Mouse (Mus musculus) embryonic stem cell, embryonic (primary cell): Measurements from ENCODE around the gene Rab25.

Experiments
- CTCF ChIA-PET, 4 experiments: fragments of 300-600 bp in 2 of 4; fragments of 350-600 bp in 2 of 4; sonication (Branson Sonifier 250); formaldehyde crosslinking; loops; one replicate each; lab custom pipeline; 2022; ENCODE audit warnings: inconsistent platforms in 2 of 4; lab: Charles Lee
- POLR2A ChIA-PET, 4 experiments: fragments of 300-600 bp in 2 of 4; fragments of 350-600 bp in 2 of 4; sonication (Branson Sonifier 250); formaldehyde crosslinking; loops; one replicate each; lab custom pipeline; 2022; ENCODE audit warnings: antibody characterized with exemption in 4 of 4, inconsistent platforms in 1 of 4; lab: Charles Lee

The Rab25 gene

DNA sequence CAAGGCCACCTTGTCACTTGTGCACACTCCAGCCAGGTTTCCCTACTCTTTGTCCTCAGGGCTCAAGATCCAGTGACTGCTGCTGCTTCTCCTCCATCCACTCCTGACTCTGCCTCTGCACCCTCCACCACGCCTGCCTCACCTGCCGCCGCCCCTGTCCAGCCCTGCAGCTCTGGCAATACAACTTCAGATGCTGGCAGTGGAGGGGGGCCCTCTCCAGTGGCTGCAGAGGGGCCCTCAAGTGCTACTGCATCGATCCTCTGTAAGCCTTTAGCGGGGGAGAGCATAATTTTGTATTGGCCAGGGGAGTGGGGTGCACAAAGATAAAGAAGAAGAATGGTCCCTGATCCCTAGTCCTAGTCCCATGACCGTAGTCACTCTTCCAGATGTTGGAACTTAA is 7.6 kb upstream of the Rab25 start:
- CTCF ChIA-PET = no interaction called here
- POLR2A ChIA-PET = interaction anchor here (0.6 to 69.6 kb wide), 20 partner anchors 1 to 162 kb away, joined by 3 to 2954 read pairs (median 4); partner anchors contain the start of genes Mex3a (in 3 of the 4), Ssr2 (in 3 of the 4), Lamtor2 (in 1 of the 4) and Rab25 (in 1 of the 4)

DNA sequence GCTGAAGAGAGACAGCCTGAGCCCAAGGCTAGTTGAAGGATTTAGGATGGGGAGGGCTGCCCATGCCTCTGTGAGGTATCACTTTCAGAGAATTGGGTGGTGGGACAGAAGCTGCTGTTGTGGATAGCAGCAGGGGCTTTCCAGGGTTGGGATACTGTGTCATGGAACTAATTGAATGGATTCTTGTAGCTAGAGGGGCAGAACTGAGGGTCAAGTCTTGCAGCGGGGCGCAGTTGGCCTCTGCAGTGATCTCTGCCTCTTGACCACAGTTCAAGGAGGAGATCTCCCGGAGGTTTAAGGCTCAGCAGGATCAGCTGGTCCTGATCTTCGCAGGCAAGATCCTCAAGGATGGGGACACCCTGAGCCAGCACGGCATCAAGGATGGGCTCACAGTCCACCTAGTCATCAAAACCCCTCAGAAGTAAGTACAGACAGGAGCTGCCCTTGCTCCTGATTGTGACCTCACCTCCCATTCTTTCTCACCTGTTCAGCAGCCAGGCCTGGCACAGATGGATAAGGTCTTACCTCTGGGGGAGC is 7.0 kb upstream of the Rab25 start:
- CTCF ChIA-PET = interaction anchor here in 3 of 4 experiments (0.6 to 1.9 kb wide), 8 partner anchors 11 to 258 kb away, joined by 3 to 7 read pairs (median 4); partner anchors contain the start of genes Cct3 (in 1 of the 3), Ssr2 (in 1 of the 3) and Tsacc (in 1 of the 3)
- POLR2A ChIA-PET = interaction anchor here (0.6 to 69.6 kb wide), 32 partner anchors 1 to 258 kb away, joined by 3 to 2954 read pairs (median 5); partner anchors contain the start of genes Ssr2 (in 4 of the 4), Mex3a (in 3 of the 4), Smg5 (in 2 of the 4) and Tmem79 (in 2 of the 4)

DNA sequence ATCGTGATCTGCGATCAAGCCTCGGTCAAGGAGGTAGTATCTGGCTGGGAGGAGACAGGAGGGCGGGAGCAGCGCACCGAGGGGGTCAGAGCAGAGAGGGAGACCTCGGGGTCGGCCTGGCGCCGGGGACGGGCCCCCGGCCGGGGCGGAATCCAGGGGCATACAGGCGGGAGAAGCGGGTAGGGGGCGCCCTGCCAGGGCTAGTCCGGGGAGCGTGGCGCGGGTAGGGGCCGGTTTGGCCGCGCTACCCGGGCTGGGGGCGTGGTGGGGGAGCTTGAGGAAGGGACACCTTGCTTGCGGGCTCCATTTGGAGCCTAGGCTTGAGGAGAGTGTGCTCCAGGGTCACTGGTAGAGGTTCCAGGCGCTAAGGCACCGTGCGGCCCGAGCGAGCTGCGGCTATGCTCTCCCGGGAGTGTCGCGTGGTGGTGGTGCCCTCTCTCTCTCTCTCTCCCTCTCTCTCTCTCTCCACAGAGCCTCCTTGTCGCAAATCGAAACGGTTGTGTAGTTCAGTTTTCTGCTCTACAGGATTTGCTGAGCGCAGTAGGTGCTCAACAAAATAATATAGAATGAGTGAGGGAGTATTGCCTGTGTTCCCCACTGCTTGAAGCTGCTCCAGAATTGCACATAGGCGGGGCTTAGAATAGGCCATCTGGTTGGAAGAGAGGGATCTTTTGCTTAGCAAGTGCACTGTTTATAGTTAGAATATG is 5.9 kb upstream of the Rab25 start:
- CTCF ChIA-PET = interaction anchor here in 3 of 4 experiments (0.6 to 2.5 kb wide), 21 partner anchors 9 to 158 kb away, joined by 3 to 12 read pairs (median 5); partner anchors contain the start of genes Mex3a (in 1 of the 3) and Ssr2 (in 1 of the 3)
- POLR2A ChIA-PET = interaction anchor here (0.6 to 69.6 kb wide), 58 partner anchors 1 to 966 kb away, joined by 3 to 2954 read pairs (median 4); partner anchors contain the start of genes Mex3a (in 4 of the 4), Ssr2 (in 4 of the 4), Cct3 (in 2 of the 4) and Pmf1 (in 2 of the 4)

GRCm38 (mm10) chr3:88553525-88553879 is 5.4 kb upstream of the Rab25 start, which contains the start of gene Ubqln4:
Gene Ubqln4, plus strand, starts transcription at chr3:88553758.
- POLR2A ChIA-PET = interaction anchor here (0.7 to 69.6 kb wide), 41 partner anchors 1 to 470 kb away, joined by 3 to 2954 read pairs (median 5); partner anchors contain the start of genes Mex3a (in 4 of the 4), Ssr2 (in 4 of the 4), Cct3 (in 1 of the 4) and Lamtor2 (in 1 of the 4)

DNA sequence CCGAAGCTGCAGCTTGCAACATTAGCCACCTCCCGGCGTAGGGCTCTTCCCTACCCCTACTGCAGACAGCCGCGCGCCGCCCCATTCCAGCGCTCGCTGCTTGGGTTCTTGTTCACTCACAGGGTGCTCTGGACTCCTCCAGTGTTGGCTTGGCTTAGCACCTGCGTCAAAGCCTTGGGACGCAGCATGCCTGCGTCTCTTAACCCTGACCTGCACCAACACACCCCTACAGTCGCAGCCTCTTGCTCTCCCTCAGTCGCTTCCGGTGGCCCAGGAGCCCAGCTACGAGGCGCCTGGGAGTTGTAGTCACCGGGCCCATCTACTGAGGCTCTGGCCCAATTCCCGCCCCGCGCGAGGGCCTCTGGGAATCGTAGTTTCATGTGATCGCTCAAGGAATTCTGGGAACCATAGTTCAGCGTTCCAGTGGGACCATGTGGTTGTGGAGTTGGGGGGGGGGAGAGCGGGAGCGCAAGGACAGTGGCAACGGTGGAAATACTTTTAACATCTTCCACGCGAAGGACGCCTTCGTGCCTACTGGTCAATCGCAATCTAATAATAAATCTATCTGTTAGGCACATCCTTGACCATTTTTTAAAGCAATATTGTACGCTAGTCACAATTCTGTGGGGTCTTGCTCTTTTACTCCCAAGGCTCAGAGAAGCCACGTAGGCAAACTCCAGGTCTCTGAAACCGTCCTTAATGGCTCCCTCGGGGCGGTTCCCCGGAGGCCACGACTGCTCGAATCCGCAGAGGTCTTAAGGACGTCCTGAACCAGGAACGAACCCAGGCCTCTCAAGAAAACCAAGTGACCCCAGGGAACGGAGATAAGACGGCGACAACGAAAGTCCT is 4.8 kb upstream of the Rab25 start, which contains the start of gene Lamtor2:
Gene Lamtor2, minus strand, starts transcription at position 399 of the 849 bp plus-strand sequence.
- ChIA-PET POLR2A (interaction anchor here (0.5 to 69.6 kb wide), 91 partner anchors 2 to 904 kb away, joined by 3 to 2954 read pairs (median 5); partner anchors contain the start of genes Mex3a (in 4 of the 4), Ssr2 (in 4 of the 4), Pmf1 (in 3 of the 4) and Smg5 (in 2 of the 4)), CTCF (interaction anchor here (0.6 to 2.5 kb wide), 26 partner anchors 8 to 1529 kb away, joined by 3 to 12 read pairs (median 4); partner anchors contain the start of gene Lmna (in 1 of the 4))

More at GRCm38 (mm10) chr3:88553525-88553879, 5.4 kb upstream of the Rab25 start, which contains the start of gene Ubqln4:
- CTCF ChIA-PET = interaction anchor here in 3 of 4 experiments (0.6 to 2.5 kb wide), 24 partner anchors 9 to 146 kb away, joined by 3 to 12 read pairs (median 5); no protein-coding TSS in a partner anchor

GRCm38 (mm10) chr3:88552082-88552645 is 4.1 kb upstream of the Rab25 start:
- ChIA-PET CTCF (interaction anchor here (0.6 to 2.5 kb wide), 18 partner anchors 8 to 1530 kb away, joined by 3 to 9 read pairs (median 4); partner anchors contain the start of gene Lmna (in 1 of the 4)), POLR2A (interaction anchor here (0.5 to 69.6 kb wide), 82 partner anchors 2 to 905 kb away, joined by 3 to 2954 read pairs (median 5); partner anchors contain the start of genes Mex3a (in 3 of the 4), Pmf1 (in 3 of the 4), Ssr2 (in 3 of the 4) and Smg5 (in 2 of the 4))

GRCm38 (mm10) chr3:88551586-88551985 is 3.5 kb upstream of the Rab25 start:
- POLR2A ChIA-PET = interaction anchor here in 3 of 4 experiments (0.7 to 69.6 kb wide), 8 partner anchors 3 to 67 kb away, joined by 3 to 2954 read pairs (median 34); partner anchors contain the start of genes Mex3a (in 2 of the 3), Ssr2 (in 2 of the 3), Lamtor2 (in 1 of the 3) and Rab25 (in 1 of the 3)
- CTCF ChIA-PET = no interaction called here

- CTCF ChIA-PET = interaction anchor here in 2 of 4 experiments (0.5 to 2.6 kb wide), 5 partner anchors 13 to 207 kb away, joined by 3 to 21 read pairs (median 4); partner anchors contain the start of gene Lmna (in 1 of the 2)
- POLR2A ChIA-PET = interaction anchor here in 3 of 4 experiments (0.6 to 69.6 kb wide), 15 partner anchors 7 to 362 kb away, joined by 3 to 2954 read pairs (median 4); partner anchors contain the start of genes Lamtor2 (in 2 of the 3), Ssr2 (in 2 of the 3), Ubqln4 (in 2 of the 3) and Mex3a (in 1 of the 3)
Observed at GRCm38 (mm10) chr3:88546674-88547418, 1.3 kb downstream of the Rab25 start.

DNA sequence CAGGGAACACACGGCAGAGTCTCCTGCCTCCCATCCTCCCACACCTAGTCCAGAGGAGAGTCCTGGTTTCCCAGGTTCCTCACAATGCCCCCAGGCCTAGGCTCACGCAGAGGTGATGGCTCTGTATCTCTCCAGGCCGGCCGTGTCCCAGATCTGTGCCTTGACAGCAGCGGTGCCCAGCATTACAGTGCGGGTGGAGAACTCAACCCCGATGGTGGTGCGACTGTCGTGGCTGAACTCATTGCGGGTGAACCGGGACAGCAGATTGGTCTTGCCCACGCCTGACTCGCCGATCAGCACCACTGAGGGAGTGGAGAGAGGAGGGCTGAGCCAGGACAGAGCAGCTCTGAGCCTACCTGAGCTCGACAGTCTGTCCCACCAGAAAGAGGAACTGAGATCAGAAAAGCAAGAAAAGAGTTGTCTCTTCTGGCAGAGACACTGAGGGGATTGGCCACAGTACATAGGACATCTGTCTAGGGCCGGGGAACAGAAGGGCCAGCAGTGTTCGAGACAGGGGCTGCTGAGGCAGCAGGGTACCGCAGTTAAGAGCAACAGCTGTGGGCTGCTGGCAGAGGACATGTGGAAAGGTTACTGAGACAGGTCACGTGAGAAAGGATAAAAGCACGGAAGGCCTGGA is 3.0 kb downstream of the Rab25 start:
- CTCF ChIA-PET = interaction anchor here (0.5 to 2.6 kb wide), 65 partner anchors 8 to 1254 kb away, joined by 3 to 21 read pairs (median 4); partner anchors contain the start of genes Lamtor2 (in 3 of the 4), Ubqln4 (in 3 of the 4), Arhgef2 (in 1 of the 4) and Mex3a (in 1 of the 4)
- POLR2A ChIA-PET = interaction anchor here (0.6 to 69.6 kb wide), 42 partner anchors 8 to 632 kb away, joined by 3 to 2954 read pairs (median 4); partner anchors contain the start of genes Mex3a (in 4 of the 4), Lamtor2 (in 3 of the 4), Ssr2 (in 3 of the 4) and Ubqln4 (in 3 of the 4)

DNA sequence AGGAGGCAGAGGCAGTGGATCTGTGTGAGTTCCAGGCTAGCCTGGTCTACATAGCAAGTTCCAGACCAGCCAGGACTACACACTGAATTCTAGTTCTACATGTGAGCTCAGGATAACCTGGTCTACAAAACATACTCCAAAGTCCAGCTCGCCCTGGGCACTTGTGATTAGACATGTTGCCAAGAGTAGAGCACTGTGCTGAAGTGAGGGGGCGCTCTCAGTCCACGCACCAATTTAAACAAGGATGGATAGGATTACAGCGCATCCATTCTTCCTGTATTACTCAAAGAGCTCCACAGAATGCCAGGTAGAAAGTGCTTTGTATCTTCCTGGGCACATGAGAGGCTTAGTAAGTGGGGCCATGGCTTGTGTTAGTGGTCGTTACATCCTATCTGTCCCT is 3.6 kb downstream of the Rab25 start:
- ChIA-PET POLR2A (interaction anchor here (0.6 to 69.6 kb wide), 42 partner anchors 8 to 633 kb away, joined by 3 to 2954 read pairs (median 4); partner anchors contain the start of genes Mex3a (in 4 of the 4), Lamtor2 (in 3 of the 4), Ssr2 (in 3 of the 4) and Ubqln4 (in 3 of the 4)), CTCF (interaction anchor here (0.5 to 2.6 kb wide), 71 partner anchors 8 to 1254 kb away, joined by 3 to 21 read pairs (median 4); partner anchors contain the start of genes Lamtor2 (in 4 of the 4), Ubqln4 (in 3 of the 4), Arhgef2 (in 1 of the 4) and Mex3a (in 1 of the 4))

- ChIA-PET POLR2A (interaction anchor here (0.5 to 69.6 kb wide), 35 partner anchors 8 to 208 kb away, joined by 3 to 2954 read pairs (median 5); partner anchors contain the start of genes Lamtor2 (in 3 of the 4), Mex3a (in 3 of the 4), Ssr2 (in 3 of the 4) and Ubqln4 (in 3 of the 4)), CTCF (interaction anchor here (0.5 to 2.6 kb wide), 51 partner anchors 9 to 572 kb away, joined by 3 to 21 read pairs (median 4); partner anchors contain the start of genes Lamtor2 (in 4 of the 4), Ubqln4 (in 3 of the 4), Arhgef2 (in 1 of the 4) and Mex3a (in 1 of the 4))
Observed at GRCm38 (mm10) chr3:88543651-88544410, 4.3 kb downstream of the Rab25 start.

- POLR2A ChIA-PET = interaction anchor here in 3 of 4 experiments (0.5 to 69.6 kb wide), 8 partner anchors 8 to 112 kb away, joined by 3 to 2954 read pairs (median 8); partner anchors contain the start of genes Lamtor2 (in 2 of the 3), Mex3a (in 2 of the 3), Rab25 (in 1 of the 3) and Ssr2 (in 1 of the 3)
- CTCF ChIA-PET = interaction anchor here in 1 of 4 experiments (0.8 to 1.7 kb wide), 3 partner anchors 39 to 59 kb away, joined by 3 to 5 read pairs (median 3); no protein-coding TSS in a partner anchor
Observed at GRCm38 (mm10) chr3:88543174-88543573, 4.9 kb downstream of the Rab25 start.

DNA sequence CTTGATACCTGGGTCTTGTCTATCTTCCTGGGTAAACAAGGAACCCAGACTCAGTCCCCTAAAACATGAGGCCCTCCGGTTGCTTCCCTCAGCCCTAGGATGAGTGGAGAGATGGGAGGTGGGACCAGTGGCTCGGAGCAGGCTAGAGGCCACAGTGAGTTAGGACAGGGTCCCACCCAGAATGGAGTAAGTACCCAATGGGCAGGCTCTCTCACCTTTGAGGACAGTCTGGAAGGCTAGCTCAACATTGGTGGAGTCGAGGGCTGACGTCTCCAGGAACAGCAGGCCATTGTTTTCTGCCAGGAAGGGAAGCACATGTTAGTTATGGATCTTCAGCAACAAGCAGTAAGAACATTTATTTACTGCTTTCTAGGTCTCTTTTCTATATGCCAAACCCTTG is 5.6 kb downstream of the Rab25 start:
- CTCF ChIA-PET = interaction anchor here in 2 of 4 experiments (0.8 to 0.9 kb wide), 2 partner anchors 26 to 59 kb away, joined by 3 read pairs; no protein-coding TSS in a partner anchor
- POLR2A ChIA-PET = interaction anchor here in 3 of 4 experiments (0.5 to 69.6 kb wide), 10 partner anchors 9 to 65 kb away, joined by 3 to 2954 read pairs (median 5); partner anchors contain the start of genes Lamtor2 (in 2 of the 3), Mex3a (in 2 of the 3), Rab25 (in 1 of the 3) and Ssr2 (in 1 of the 3)
